Mouse (Mus musculus): ENCODE data around the gene Kcnv2. TPM values are rescaled to one million over a fixed set of nuclear protein-coding genes. Genes with fewer than 3 reads are reported as not detected.

The Kcnv2 gene
- polyA plus RNA-seq, 1 experiment from 2014 or later = 0.62 TPM

- Histone ChIP-seq H3K4me2 (replicated peaks; ENCODE audit: low read depth, low read length) (no peak overlapping the region), H3K4me3 (ENCODE audit: low read length) (no peak overlapping the region), H3K4me1 (ENCODE audit: control insufficient read depth, insufficient read depth, low read length) (0 out of 2 replicates have a peak, but pooled peaks cover 3% of the 10 kb centered on the region), H3K27me3 (ENCODE audit: control insufficient read depth, insufficient read depth, low read length) (no peaks in the 10 kb centered on the region), H3K27ac (ENCODE audit: low read depth, low read length) (no peak overlapping the region), H3K36me3 (ENCODE audit: control insufficient read depth, insufficient read depth, low read length) (no peaks in the 10 kb centered on the region), H3K9ac (ENCODE audit: low read depth, low read length) (no peak overlapping the region), H3K9me3 (ENCODE audit: control insufficient read depth, low read length) (no peaks in the 10 kb centered on the region)
- no peak for ATAC-seq (ENCODE audit: low FRiP score, low TSS enrichment)
- 78% methylated on average over 10 of the region's 10 CpGs for WGBS
Observed at GRCm38 (mm10) chr19:27316313-27317258, 5.8 kb upstream of the Kcnv2 start.

GRCm38 (mm10) chr19:27317337-27317736 lies 5.1 kb upstream of the Kcnv2 start:
- Histone ChIP-seq H3K27ac (ENCODE audit: low read depth, low read length) (no peak overlapping the region), H3K9me3 (ENCODE audit: control insufficient read depth, low read length) (no peaks in the 10 kb centered on the region), H3K4me1 (ENCODE audit: control insufficient read depth, insufficient read depth, low read length) (no peaks in the 10 kb centered on the region; the same call in 1 of the 2 replicates), H3K4me2 (replicated peaks; ENCODE audit: low read depth, low read length) (no peak overlapping the region), H3K9ac (ENCODE audit: low read depth, low read length) (no peak overlapping the region), H3K4me3 (ENCODE audit: low read length) (no peak overlapping the region), H3K36me3 (ENCODE audit: control insufficient read depth, insufficient read depth, low read length) (no peaks in the 10 kb centered on the region), H3K27me3 (ENCODE audit: control insufficient read depth, insufficient read depth, low read length) (no peaks in the 10 kb centered on the region)
- 46% methylated on average over 5 of the region's 5 CpGs for WGBS
- no peak for ATAC-seq (ENCODE audit: low FRiP score, low TSS enrichment)

- 96% methylated on average over 42 of the region's 42 CpGs for WGBS
- Histone ChIP-seq H3K4me3 (ENCODE audit: low read length) (no peak overlapping the region), H3K27ac (ENCODE audit: low read depth, low read length) (no peak overlapping the region), H3K27me3 (ENCODE audit: control insufficient read depth, insufficient read depth, low read length) (no peaks in the 10 kb centered on the region), H3K36me3 (ENCODE audit: control insufficient read depth, insufficient read depth, low read length) (no peaks in the 10 kb centered on the region), H3K4me2 (replicated peaks; ENCODE audit: low read depth, low read length) (no peak overlapping the region), H3K9ac (ENCODE audit: low read depth, low read length) (no peak overlapping the region), H3K9me3 (ENCODE audit: control insufficient read depth, low read length) (no peaks in the 10 kb centered on the region), H3K4me1 (ENCODE audit: control insufficient read depth, insufficient read depth, low read length) (no peaks in the 10 kb centered on the region; the same call in 1 of the 2 replicates)
- ATAC-seq (ENCODE audit: low FRiP score, low TSS enrichment) = no peak
Observed at GRCm38 (mm10) chr19:27322911-27323627, 681 bp downstream of the Kcnv2 start.

GRCm38 (mm10) chr19:27325558-27325957 lies 3.2 kb downstream of the Kcnv2 start:
- H3K4me1 ChIP-seq (ENCODE audit: control insufficient read depth, insufficient read depth, low read length) = no peaks in the 10 kb centered on the region; the same call in 1 of the 2 replicates
- H3K36me3 ChIP-seq (ENCODE audit: control insufficient read depth, insufficient read depth, low read length) = no peaks in the 10 kb centered on the region
- no peak overlapping the region for H3K4me3 ChIP-seq (ENCODE audit: low read length)
- no peaks in the 10 kb centered on the region for H3K27me3 ChIP-seq (ENCODE audit: control insufficient read depth, insufficient read depth, low read length)
- no peaks in the 10 kb centered on the region for H3K9me3 ChIP-seq (ENCODE audit: control insufficient read depth, low read length)
- no peak for ATAC-seq (ENCODE audit: low FRiP score, low TSS enrichment)
- WGBS = 47% methylated on average over 6 of the region's 6 CpGs
- H3K4me2 ChIP-seq (replicated peaks; ENCODE audit: low read depth, low read length) = no peak overlapping the region
- H3K9ac ChIP-seq (ENCODE audit: low read depth, low read length) = no peak overlapping the region
- no peak overlapping the region for H3K27ac ChIP-seq (ENCODE audit: low read depth, low read length)

- H3K4me2 ChIP-seq (replicated peaks; ENCODE audit: low read depth, low read length) = no peak overlapping the region
- no peak overlapping the region for H3K4me3 ChIP-seq (ENCODE audit: low read length)
- ATAC-seq (ENCODE audit: low FRiP score, low TSS enrichment) = no peak
- H3K9me3 ChIP-seq (ENCODE audit: control insufficient read depth, low read length) = no peaks in the 10 kb centered on the region
- H3K27ac ChIP-seq (ENCODE audit: low read depth, low read length) = no peak overlapping the region
- H3K9ac ChIP-seq (ENCODE audit: low read depth, low read length) = no peak overlapping the region
- WGBS = 93% methylated on average over 6 of the region's 6 CpGs
- no peaks in the 10 kb centered on the region; the same call in 1 of the 2 replicates for H3K4me1 ChIP-seq (ENCODE audit: control insufficient read depth, insufficient read depth, low read length)
- H3K36me3 ChIP-seq (ENCODE audit: control insufficient read depth, insufficient read depth, low read length) = no peaks in the 10 kb centered on the region
- H3K27me3 ChIP-seq (ENCODE audit: control insufficient read depth, insufficient read depth, low read length) = no peaks in the 10 kb centered on the region
Observed at GRCm38 (mm10) chr19:27327569-27327968, 5.2 kb downstream of the Kcnv2 start.

- ATAC-seq (ENCODE audit: low FRiP score, low TSS enrichment) = no peak
- WGBS = 62% methylated on average over 3 of the region's 3 CpGs
- no peaks in the 10 kb centered on the region for H3K27me3 ChIP-seq (ENCODE audit: control insufficient read depth, insufficient read depth, low read length)
- no peak overlapping the region for H3K27ac ChIP-seq (ENCODE audit: low read depth, low read length)
- H3K36me3 ChIP-seq (ENCODE audit: control insufficient read depth, insufficient read depth, low read length) = no peaks in the 10 kb centered on the region
- H3K9ac ChIP-seq (ENCODE audit: low read depth, low read length) = no peak overlapping the region
- no peaks in the 10 kb centered on the region for H3K4me1 ChIP-seq (ENCODE audit: control insufficient read depth, insufficient read depth, low read length)
- no peak overlapping the region for H3K4me2 ChIP-seq (replicated peaks; ENCODE audit: low read depth, low read length)
- no peak overlapping the region for H3K4me3 ChIP-seq (ENCODE audit: low read length)
- no peaks in the 10 kb centered on the region for H3K9me3 ChIP-seq (ENCODE audit: control insufficient read depth, low read length)
Observed at GRCm38 (mm10) chr19:27328166-27328565, 5.8 kb downstream of the Kcnv2 start.

GRCm38 (mm10) chr19:27328644-27329043 lies 6.3 kb downstream of the Kcnv2 start:
- Histone ChIP-seq H3K4me1 (ENCODE audit: control insufficient read depth, insufficient read depth, low read length) (no peaks in the 10 kb centered on the region), H3K27ac (ENCODE audit: low read depth, low read length) (no peak overlapping the region), H3K36me3 (ENCODE audit: control insufficient read depth, insufficient read depth, low read length) (no peaks in the 10 kb centered on the region), H3K27me3 (ENCODE audit: control insufficient read depth, insufficient read depth, low read length) (no peaks in the 10 kb centered on the region), H3K4me3 (ENCODE audit: low read length) (no peak overlapping the region), H3K4me2 (replicated peaks; ENCODE audit: low read depth, low read length) (no peak overlapping the region), H3K9me3 (ENCODE audit: control insufficient read depth, low read length) (no peaks in the 10 kb centered on the region), H3K9ac (ENCODE audit: low read depth, low read length) (no peak overlapping the region)
- no peak for ATAC-seq (ENCODE audit: low FRiP score, low TSS enrichment)
- WGBS = 76% methylated on average over 4 of the region's 4 CpGs

GRCm38 (mm10) chr19:27332207-27332794 lies 9.9 kb downstream of the Kcnv2 start:
- no peaks in the 10 kb centered on the region for H3K9me3 ChIP-seq (ENCODE audit: control insufficient read depth, low read length)
- no peak overlapping the region for H3K4me3 ChIP-seq (ENCODE audit: low read length)
- no peak overlapping the region for H3K27ac ChIP-seq (ENCODE audit: low read depth, low read length)
- no peak overlapping the region for H3K9ac ChIP-seq (ENCODE audit: low read depth, low read length)
- no peaks in the 10 kb centered on the region for H3K27me3 ChIP-seq (ENCODE audit: control insufficient read depth, insufficient read depth, low read length)
- WGBS = 65% methylated on average over 6 of the region's 6 CpGs
- no peaks in the 10 kb centered on the region for H3K4me1 ChIP-seq (ENCODE audit: control insufficient read depth, insufficient read depth, low read length)
- no peak for ATAC-seq (ENCODE audit: low FRiP score, low TSS enrichment)
- no peaks in the 10 kb centered on the region for H3K36me3 ChIP-seq (ENCODE audit: control insufficient read depth, insufficient read depth, low read length)
- H3K4me2 ChIP-seq (replicated peaks; ENCODE audit: low read depth, low read length) = no peak overlapping the region

Data from kidney, embryonic 14.5 days (tissue).